Mouse (Mus musculus) hindbrain, embryonic 16.5 days (tissue): Measurements from ENCODE around the gene Mei4. TPM values are rescaled to one million over a fixed set of nuclear protein-coding genes. Genes with fewer than 3 reads are reported as not detected.

Source experiments
- ATAC-seq: fragments of 200-750 bp; cut with Nextera tagmentation; 2 replicates; pipeline ENCODE4 v1.8.0; 2017; ENCODE audit warnings: moderate TSS enrichment, moderate library complexity
- H3K27ac ChIP-seq: fragments of 300-500 bp; sonication (generic); 2 replicates; pipeline ENCODE4 v1.5.1; 2014; ENCODE audit warnings: low read depth, mild to moderate bottlenecking, control low read depth, low read length, moderate library complexity
- H3K27me3 ChIP-seq: fragments of 300-500 bp; sonication (generic); replicated peaks from 2 replicates; pipeline ENCODE4 v1.6.1; 2014; ENCODE audit warnings: low read length; ENCODE audit not compliant: control insufficient read depth, insufficient read depth
- H3K36me3 ChIP-seq: fragments of 300-500 bp; sonication (generic); 2 replicates; pipeline ENCODE4 v1.6.1; 2014; ENCODE audit warnings: mild to moderate bottlenecking, low read length, moderate library complexity, mixed read lengths; ENCODE audit not compliant: control insufficient read depth, insufficient read depth
- H3K4me1 ChIP-seq: fragments of 300-500 bp; sonication (generic); 2 replicates; pipeline ENCODE4 v1.6.1; 2014; ENCODE audit warnings: low read depth, low read length; ENCODE audit not compliant: control insufficient read depth, insufficient read depth
- H3K4me2 ChIP-seq: fragments of 300-500 bp; sonication (generic); 2 replicates; pipeline ENCODE4 v1.6.1; 2014; ENCODE audit warnings: mild to moderate bottlenecking, low read length, control low read depth, moderate library complexity
- H3K4me3 ChIP-seq: fragments of 300-500 bp; sonication (generic); 2 replicates; pipeline ENCODE4 v1.5.1; 2014; ENCODE audit warnings: mild to moderate bottlenecking, low read length, control low read depth, moderate library complexity
- H3K9ac ChIP-seq: fragments of 300-500 bp; sonication (generic); 2 replicates; pipeline ENCODE4 v1.6.1; 2014; ENCODE audit warnings: low read depth, mild to moderate bottlenecking, control low read depth, low read length, moderate library complexity
- H3K9me3 ChIP-seq: fragments of 300-500 bp; sonication (generic); 2 replicates; pipeline ENCODE4 v1.6.1; 2014; ENCODE audit warnings: mild to moderate bottlenecking, low read length, moderate library complexity; ENCODE audit not compliant: control insufficient read depth
- WGBS: fragments of 180-500 bp; shearing (Covaris S2); extraction: QIAGEN DNeasy Blood & Tissue Kit; methylation state at CpG from one replicate; pipeline ENCODE4 v1.1.7; 2014; 5-methylcytosine and 5-hydroxymethylcytosine counted together
- polyA plus RNA-seq: library from polyadenylated mRNA; unstranded; fragments of >200 nt; fragmentation: Nextera tagmentation; extraction: Ambion mirVana; gene quantifications from 2 replicates; pipeline ENCODE4 v1.2.1, GENCODE M21; 2015

Gene Mei4
- polyA plus RNA-seq = 2.3 and 2.6 TPM in 2 replicates

- WGBS = 2% methylated on average over 32 of the region's 32 CpGs
- ATAC-seq = peak; percentile 99
- Histone ChIP-seq H3K27me3 (no peaks in the 10 kb centered on the region), H3K4me3 (peak within 1 kb of the TSS; percentile 68), H3K4me2 (peak within 1 kb of the TSS; percentile 93), H3K9ac (peak within 1 kb of the TSS; percentile 73), H3K9me3 (no peaks in the 10 kb centered on the region), H3K27ac (no peak within 1 kb of the TSS), H3K4me1 (peaks cover 3% of the 10 kb centered on the region), H3K36me3 (no peaks in the 10 kb centered on the region)
Measured at GRCm38 (mm10) chr9:81863181-81863887, at the start of gene Mei4. Gene Mei4, plus strand, starts transcription at chr9:81863670.

- Histone ChIP-seq H3K36me3 (no peaks in the 10 kb centered on the region), H3K9ac (no peak overlapping the region), H3K4me3 (no peak overlapping the region), H3K27me3 (no peaks in the 10 kb centered on the region), H3K27ac (no peak overlapping the region), H3K4me1 (no peaks in the 10 kb centered on the region), H3K9me3 (no peaks in the 10 kb centered on the region), H3K4me2 (no peak overlapping the region)
- ATAC-seq = no peak
- WGBS = 89% methylated on average over 1 of the region's 1 CpGs
Measured at GRCm38 (mm10) chr9:81819715-81820373, 43.6 kb upstream of the Mei4 start.

GRCm38 (mm10) chr9:81827560-81827959 is 35.9 kb upstream of the Mei4 start:
- H3K4me2 ChIP-seq = no peak overlapping the region
- H3K36me3 ChIP-seq = no peaks in the 10 kb centered on the region
- no peak overlapping the region for H3K4me3 ChIP-seq
- H3K27me3 ChIP-seq = no peaks in the 10 kb centered on the region
- no peaks in the 10 kb centered on the region for H3K9me3 ChIP-seq
- H3K9ac ChIP-seq = no peak overlapping the region
- WGBS = 82% methylated on average over 2 of the region's 2 CpGs
- ATAC-seq = no peak
- H3K27ac ChIP-seq = no peak overlapping the region
- H3K4me1 ChIP-seq = no peaks in the 10 kb centered on the region

- H3K27me3 ChIP-seq = no peaks in the 10 kb centered on the region
- no peak overlapping the region for H3K27ac ChIP-seq
- no peaks in the 10 kb centered on the region for H3K9me3 ChIP-seq
- no peak overlapping the region for H3K4me2 ChIP-seq
- H3K36me3 ChIP-seq = no peaks in the 10 kb centered on the region
- H3K9ac ChIP-seq = no peak overlapping the region
- no peak for ATAC-seq
- no peaks in the 10 kb centered on the region for H3K4me1 ChIP-seq
- no peak overlapping the region for H3K4me3 ChIP-seq
Measured at GRCm38 (mm10) chr9:81834056-81834455, 29.4 kb upstream of the Mei4 start.

- H3K4me2 ChIP-seq = no peak overlapping the region
- peaks cover 3% of the 10 kb centered on the region for H3K4me1 ChIP-seq
- WGBS = 25% methylated on average over 1 of the region's 1 CpGs
- H3K4me3 ChIP-seq = no peak overlapping the region
- no peak overlapping the region for H3K9ac ChIP-seq
- no peaks in the 10 kb centered on the region for H3K27me3 ChIP-seq
- H3K9me3 ChIP-seq = no peaks in the 10 kb centered on the region
- no peak overlapping the region for H3K27ac ChIP-seq
- no peaks in the 10 kb centered on the region for H3K36me3 ChIP-seq
- ATAC-seq = no peak
Measured at GRCm38 (mm10) chr9:81858861-81859260, 4.6 kb upstream of the Mei4 start.

GRCm38 (mm10) chr9:81863888-81864234 is 391 bp downstream of the Mei4 start:
- no peak for ATAC-seq
- Histone ChIP-seq H3K4me1 (peaks cover 3% of the 10 kb centered on the region), H3K4me3 (peak overlapping the region; percentile 68), H3K9me3 (no peaks in the 10 kb centered on the region), H3K36me3 (no peaks in the 10 kb centered on the region), H3K27ac (no peak overlapping the region), H3K27me3 (no peaks in the 10 kb centered on the region), H3K4me2 (peak overlapping the region; percentile 93), H3K9ac (peak overlapping the region; percentile 73)
- WGBS = 25% methylated on average over 13 of the region's 13 CpGs

GRCm38 (mm10) chr9:81866032-81866431 is 2.6 kb downstream of the Mei4 start:
- no peak for ATAC-seq
- no peak overlapping the region for H3K4me2 ChIP-seq
- no peak overlapping the region for H3K9ac ChIP-seq
- no peak overlapping the region for H3K27ac ChIP-seq
- no peaks in the 10 kb centered on the region for H3K27me3 ChIP-seq
- H3K36me3 ChIP-seq = no peaks in the 10 kb centered on the region
- H3K4me3 ChIP-seq = no peak overlapping the region
- WGBS = 78% methylated on average over 2 of the region's 2 CpGs
- H3K4me1 ChIP-seq = peaks cover 3% of the 10 kb centered on the region
- no peaks in the 10 kb centered on the region for H3K9me3 ChIP-seq

- Histone ChIP-seq H3K27me3 (no peaks in the 10 kb centered on the region), H3K9ac (no peak overlapping the region), H3K4me2 (no peak overlapping the region), H3K4me3 (no peak overlapping the region), H3K36me3 (no peaks in the 10 kb centered on the region), H3K4me1 (no peaks in the 10 kb centered on the region), H3K9me3 (no peaks in the 10 kb centered on the region), H3K27ac (no peak overlapping the region)
- ATAC-seq = no peak
- 87% methylated on average over 1 of the region's 1 CpGs for WGBS
Measured at GRCm38 (mm10) chr9:81921456-81921855, 58.0 kb downstream of the Mei4 start.

- Histone ChIP-seq H3K36me3 (no peaks in the 10 kb centered on the region), H3K9ac (no peak overlapping the region), H3K4me1 (no peaks in the 10 kb centered on the region), H3K4me2 (no peak overlapping the region), H3K9me3 (no peaks in the 10 kb centered on the region), H3K27me3 (no peaks in the 10 kb centered on the region), H3K4me3 (no peak overlapping the region), H3K27ac (no peak overlapping the region)
- ATAC-seq = no peak
Measured at GRCm38 (mm10) chr9:81924744-81925143, 61.3 kb downstream of the Mei4 start.
